ENCODE assay signal across 9 mouse cellular contexts in genomic region chr5:71986983-71987398, GRCm38 (mm10).
DNase-seq lines count a peak whose midpoint lies in the region; ATAC-seq and TF ChIP-seq lines count a peak whose summit lies in the region.
"Had no signal": no experiment of that assay in that cellular context is flagged by ENCODE, and none has a peak within 500 bp of the region (broad histone marks: within the 10 kb centered on the region; RNA-seq: fewer than 3 reads in every experiment).

No protein-coding gene starts in this region.

- H3K4me1 ChIP-seq in cerebellum, adult 2 months (ENCODE audit: control insufficient read depth, insufficient read depth, low read length), result no peaks in the 10 kb centered on the region; the same call in 1 of the 2 replicates
- no peaks in the 10 kb centered on the region for H3K4me1 ChIP-seq in forebrain, embryonic 12.5 days
- H3K4me1 ChIP-seq in neural tube, embryonic 13.5 days (replicated peaks), result peaks cover 7% of the 10 kb centered on the region
- H3K4me1 ChIP-seq in liver, postnatal 0 days (ENCODE audit: insufficient read depth), result no peaks in the 10 kb centered on the region

- no peaks in the 10 kb centered on the region for H3K27me3 ChIP-seq in cerebellum, adult 2 months (ENCODE audit: control insufficient read depth, insufficient read depth, low read length)
- H3K27me3 ChIP-seq in forebrain, embryonic 12.5 days, result no peaks in the 10 kb centered on the region
- no peaks in the 10 kb centered on the region for H3K27me3 ChIP-seq in neural tube, embryonic 13.5 days
- no peaks in the 10 kb centered on the region for H3K27me3 ChIP-seq in liver, postnatal 0 days (ENCODE audit: insufficient read depth, low read length)

- peak; percentile 83 for ATAC-seq in forebrain, embryonic 12.5 days (ENCODE audit: low FRiP score)
- peak; percentile 87 for ATAC-seq in neural tube, embryonic 13.5 days (ENCODE audit: low read depth)
- ATAC-seq in liver, postnatal 0 days, result no peak

- H3K9ac ChIP-seq in forebrain, embryonic 12.5 days, result no peak overlapping the region
- no peak overlapping the region for H3K9ac ChIP-seq in neural tube, embryonic 13.5 days
- no peak overlapping the region for H3K9ac ChIP-seq in liver, postnatal 0 days (replicated peaks)

- TF ChIP-seq POLR2A in cerebellum, adult 2 months (IDR thresholded peaks at IDR 0.05; ENCODE audit: borderline replicate concordance, insufficient read depth, low read length), result no peak

- no peaks in the 10 kb centered on the region for H3K9me3 ChIP-seq in forebrain, embryonic 12.5 days
- no peaks in the 10 kb centered on the region for H3K9me3 ChIP-seq in neural tube, embryonic 13.5 days
- H3K9me3 ChIP-seq in liver, postnatal 0 days (ENCODE audit: low read length), result no peaks in the 10 kb centered on the region

- 5% methylated on average over 5 of the region's 5 CpGs for WGBS in cerebellum, adult 2 months
- 49% methylated on average over 5 of the region's 5 CpGs for WGBS in forebrain, embryonic 12.5 days
- WGBS in neural tube, embryonic 13.5 days, result 20% methylated on average over 5 of the region's 5 CpGs
- WGBS in liver, postnatal 0 days (ENCODE audit: insufficient replicate concordance), result 54% methylated on average over 5 of the region's 5 CpGs

- no peak for TF ChIP-seq EP300 in liver, postnatal 0 days (IDR thresholded peaks at IDR 0.05; ENCODE audit: low read depth)

- H3K4me2 ChIP-seq in forebrain, embryonic 12.5 days, result no peak overlapping the region
- H3K4me2 ChIP-seq in neural tube, embryonic 13.5 days, result no peak overlapping the region
- H3K4me2 ChIP-seq in liver, postnatal 0 days (ENCODE audit: low read depth, low read length), result no peak overlapping the region

- no peaks in the 10 kb centered on the region for H3K36me3 ChIP-seq in forebrain, embryonic 12.5 days (replicated peaks)
- H3K36me3 ChIP-seq in neural tube, embryonic 13.5 days, result no peaks in the 10 kb centered on the region
- H3K36me3 ChIP-seq in liver, postnatal 0 days (replicated peaks; ENCODE audit: insufficient read depth, low read length), result no peaks in the 10 kb centered on the region

- peak; percentile 55 to 93 for DNase-seq in cerebellum, adult 2 months
- peak; percentile 49 to 85 for DNase-seq in layer of hippocampus, postnatal 14 days (ENCODE audit: low spot score in 2 of 2)
- no peak for DNase-seq in liver, postnatal 0 days
- DNase-seq in spleen, postnatal 4 days (ENCODE audit: low spot score in 2 of 2), result no peak
- DNase-seq in B cell, adult 2 months, result no peak
- DNase-seq: lung, postnatal 10 days; thymus, postnatal 36 days had no signal

- no peak for TF ChIP-seq CTCF in cerebellum, adult 2 months (IDR thresholded peaks at IDR 0.05; ENCODE audit: borderline replicate concordance, insufficient read depth, low read depth, low read length)
- no peak for TF ChIP-seq CTCF in liver, postnatal 0 days (IDR thresholded peaks at IDR 0.05; ENCODE audit: low read depth)

- no peak overlapping the region for H3K27ac ChIP-seq in cerebellum, adult 2 months (ENCODE audit: insufficient read depth, low read length)
- H3K27ac ChIP-seq in forebrain, embryonic 12.5 days, result no peak overlapping the region
- H3K27ac ChIP-seq in neural tube, embryonic 13.5 days (replicated peaks), result no peak overlapping the region
- H3K27ac ChIP-seq in liver, postnatal 0 days (ENCODE audit: low read depth), result no peak overlapping the region

- H3K4me3 ChIP-seq in cerebellum, adult 2 months (replicated peaks; ENCODE audit: insufficient read depth, low read depth, low read length), result no peak overlapping the region
- H3K4me3 ChIP-seq in forebrain, embryonic 12.5 days (replicated peaks), result no peak overlapping the region
- no peak overlapping the region for H3K4me3 ChIP-seq in neural tube, embryonic 13.5 days
- H3K4me3 ChIP-seq in liver, postnatal 0 days (ENCODE audit: low read depth, low read length), result no peak overlapping the region

Comparison
In these comparisons a context has a peak if more than half of its experiments do, and no peak if none do; other contexts are left out.
1. DNase-seq: peak in cerebellum, adult 2 months (2 of 2) and layer of hippocampus, postnatal 14 days (2 of 2); none in liver, postnatal 0 days (single experiment), spleen, postnatal 4 days (0 of 2) and B cell, adult 2 months (0 of 2).